Mouse (Mus musculus) monocyte, adult 5-6 weeks (primary cell): ENCODE results near the gene Zc3h7b. TPM values are rescaled to one million over a fixed set of nuclear protein-coding genes. Genes with fewer than 3 reads are reported as not detected.
A peak's percentile ranks its signal among the peaks of the same experiment; 100 is the strongest.

ENCODE experiments used
- ATAC-seq: fragments of 153-309, 156-312 bp; replicated peaks from 2 replicates; pipeline ENCODE4 v1.8.0; 2017; ENCODE audit warnings: mild to moderate bottlenecking; ENCODE audit not compliant: low TSS enrichment, insufficient number of reproducible peaks, severe bottlenecking, poor library complexity, low FRiP score
- total RNA-seq: library from RNA; stranded (forward); fragments of 200-1000, 200-491, 200-594 nt; gene quantifications from 3 replicates; pipeline ENCODE4 v1.2.3, GENCODE M21; 2017

Zc3h7b gene
- total RNA-seq, 1 experiment from 2014 or later: 7.1 TPM

DNA sequence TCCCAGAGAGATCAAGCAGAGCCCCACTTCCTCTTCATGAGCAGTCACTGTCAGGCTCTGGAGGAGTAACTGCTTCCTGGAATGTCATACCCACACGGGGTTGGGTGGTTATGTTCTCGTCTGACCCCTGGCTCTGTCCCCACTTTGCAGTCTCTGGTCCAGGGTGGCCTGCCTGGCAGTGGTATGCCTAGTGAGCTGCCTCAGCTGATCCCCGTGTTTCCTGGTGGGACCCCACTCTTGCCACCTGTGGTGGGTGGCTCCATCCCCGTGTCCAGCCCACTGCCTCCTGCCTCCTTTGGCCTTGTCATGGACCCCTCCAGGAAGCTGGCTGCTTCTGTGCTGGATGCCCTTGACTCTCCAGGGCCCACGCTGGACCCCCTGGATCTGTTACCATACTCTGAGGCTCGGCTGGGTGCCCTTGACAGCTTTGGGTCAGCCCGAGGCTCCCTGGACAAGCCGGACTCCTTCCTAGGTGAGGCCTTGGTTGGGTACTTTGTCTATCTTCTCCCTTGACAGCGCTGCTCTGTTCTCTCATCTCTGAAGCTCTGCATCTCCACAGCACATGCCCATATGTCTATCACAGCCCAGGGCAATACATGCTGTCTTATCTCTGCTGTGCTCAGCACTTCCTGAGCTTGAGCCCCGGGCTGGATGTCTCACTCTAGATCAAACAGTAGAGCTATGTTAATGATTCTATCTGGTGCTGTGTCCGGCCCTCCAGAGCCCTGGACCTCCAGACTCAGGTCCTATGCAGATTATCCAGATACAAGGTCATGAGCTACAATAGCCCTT, 32.0 kb downstream of the Zc3h7b start:
- no peak for ATAC-seq

DNA sequence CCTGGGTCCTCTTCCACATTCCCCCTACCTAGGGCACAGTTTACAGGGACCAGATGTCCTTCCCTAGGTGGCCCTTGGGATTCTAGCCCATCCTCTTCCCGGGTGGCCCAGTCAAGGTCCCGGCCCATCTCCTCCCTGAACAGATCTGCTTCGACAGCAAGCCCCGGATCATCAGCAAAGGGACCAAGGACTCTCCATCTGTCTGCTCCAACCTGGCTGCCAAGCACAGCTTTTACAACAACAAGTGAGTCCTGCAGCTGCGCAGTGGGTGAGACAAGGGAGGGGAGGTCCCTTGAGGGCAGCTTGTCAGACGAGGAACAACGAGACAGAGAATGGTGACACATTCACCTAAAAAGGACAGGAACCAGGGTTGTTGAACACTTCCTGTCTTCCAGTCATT, 37.0 kb downstream of the Zc3h7b start:
- ATAC-seq: no peak

DNA sequence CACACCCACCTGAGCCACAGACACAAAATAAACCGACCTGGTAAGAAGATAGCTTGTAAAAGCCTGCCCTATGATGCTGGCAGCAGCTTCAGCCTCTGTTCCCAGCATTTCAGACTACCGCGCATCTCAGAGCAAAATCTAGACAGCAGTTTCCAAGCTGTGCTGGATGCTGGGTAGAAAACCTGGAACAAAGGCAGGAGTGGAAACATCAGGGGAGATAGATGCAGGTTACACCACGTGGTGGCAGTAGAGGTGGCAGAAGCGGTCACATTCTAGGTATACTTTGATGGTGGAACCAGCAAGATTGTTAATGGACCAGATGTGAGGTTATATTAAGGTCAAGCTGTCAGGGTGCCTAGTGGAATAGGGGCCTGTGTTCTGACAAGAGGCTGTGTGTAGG, 39.9 kb downstream of the Zc3h7b start:
- no peak for ATAC-seq

GRCm38 (mm10) chr15:81785701-81786100, 40.8 kb downstream of the Zc3h7b start:
- no peak for ATAC-seq

GRCm38 (mm10) chr15:81787525-81787924, 42.7 kb downstream of the Zc3h7b start:
- ATAC-seq: no peak

- ATAC-seq: no peak
Measured at GRCm38 (mm10) chr15:81792444-81792843, 47.6 kb downstream of the Zc3h7b start.

GRCm38 (mm10) chr15:81796228-81796627, 51.4 kb downstream of the Zc3h7b start:
- no peak for ATAC-seq

GRCm38 (mm10) chr15:81797861-81798260, 53.0 kb downstream of the Zc3h7b start:
- no peak for ATAC-seq

DNA sequence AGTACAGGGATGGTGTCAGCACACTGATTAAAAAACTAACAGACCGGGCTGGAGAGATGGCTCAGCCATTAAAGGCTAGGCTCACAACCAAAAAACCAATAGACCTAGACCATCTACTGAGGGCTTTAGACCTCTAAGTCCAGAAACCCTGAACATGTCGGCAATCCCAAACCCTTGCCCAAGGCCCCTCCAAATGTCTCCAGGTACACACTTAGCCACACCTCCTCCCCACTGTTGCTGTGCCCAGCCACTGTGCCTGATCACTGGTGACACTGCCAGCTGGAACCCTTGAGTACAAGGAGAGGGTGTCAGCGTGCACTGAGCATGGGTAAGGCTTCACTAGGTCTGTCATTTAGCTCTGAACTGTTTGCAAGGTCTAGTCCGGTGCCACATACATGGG, 53.6 kb downstream of the Zc3h7b start:
- ATAC-seq: no peak

- ATAC-seq: no peak
Measured at GRCm38 (mm10) chr15:81800391-81800790, 55.5 kb downstream of the Zc3h7b start.

GRCm38 (mm10) chr15:81802001-81802890, 57.4 kb downstream of the Zc3h7b start, which contains the start of gene Tef:
Gene Tef, plus strand, starts transcription at chr15:81802421.
- peak; percentile 86 for ATAC-seq

- ATAC-seq: peak; percentile 2; the same call in 1 of the 2 replicates
Measured at GRCm38 (mm10) chr15:81802941-81803351, 58.1 kb downstream of the Zc3h7b start.

- ATAC-seq: no peak
Measured at GRCm38 (mm10) chr15:81803425-81803951, 58.6 kb downstream of the Zc3h7b start.

GRCm38 (mm10) chr15:81804172-81804571, 59.3 kb downstream of the Zc3h7b start:
- no peak for ATAC-seq

GRCm38 (mm10) chr15:81804883-81805282, 60.0 kb downstream of the Zc3h7b start:
- ATAC-seq: no peak

GRCm38 (mm10) chr15:81805624-81806023, 60.8 kb downstream of the Zc3h7b start:
- ATAC-seq: no peak

DNA sequence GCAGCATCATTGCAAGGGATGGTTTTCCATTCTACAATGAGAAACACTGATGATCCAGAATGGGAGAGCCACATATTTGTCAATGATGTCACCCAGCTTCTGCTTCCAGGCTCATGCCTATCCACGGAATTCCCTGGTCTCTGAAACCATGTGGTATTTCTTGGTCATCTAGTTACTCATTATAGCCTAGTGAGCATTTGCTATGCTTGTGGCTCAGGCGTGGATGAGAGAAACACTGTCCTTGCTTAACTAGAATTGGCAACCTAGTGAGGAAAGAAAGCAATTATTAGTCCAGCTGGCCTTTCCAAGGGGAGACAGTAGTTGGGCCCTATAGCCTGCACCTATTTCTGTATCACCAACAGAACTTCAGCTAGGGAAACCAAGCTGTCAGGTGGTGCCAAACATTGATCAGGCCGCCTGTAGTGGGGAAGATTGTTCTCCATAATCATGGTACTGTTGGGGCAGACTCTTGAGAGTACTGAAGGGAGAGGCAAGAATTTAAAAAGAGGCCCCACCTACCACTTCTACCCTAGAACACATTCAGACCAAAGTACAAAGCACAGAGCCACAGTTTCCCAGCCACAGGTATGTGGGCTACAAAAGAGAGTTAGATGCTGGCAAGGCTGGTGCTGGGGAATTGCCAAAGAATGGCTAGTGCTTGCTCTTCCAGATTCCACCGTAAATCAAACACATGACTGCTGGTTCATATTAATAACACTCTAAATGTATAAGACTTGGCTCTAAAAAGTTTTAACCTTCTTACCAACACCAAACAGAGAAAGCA, 62.0 kb downstream of the Zc3h7b start:
- no peak for ATAC-seq

DNA sequence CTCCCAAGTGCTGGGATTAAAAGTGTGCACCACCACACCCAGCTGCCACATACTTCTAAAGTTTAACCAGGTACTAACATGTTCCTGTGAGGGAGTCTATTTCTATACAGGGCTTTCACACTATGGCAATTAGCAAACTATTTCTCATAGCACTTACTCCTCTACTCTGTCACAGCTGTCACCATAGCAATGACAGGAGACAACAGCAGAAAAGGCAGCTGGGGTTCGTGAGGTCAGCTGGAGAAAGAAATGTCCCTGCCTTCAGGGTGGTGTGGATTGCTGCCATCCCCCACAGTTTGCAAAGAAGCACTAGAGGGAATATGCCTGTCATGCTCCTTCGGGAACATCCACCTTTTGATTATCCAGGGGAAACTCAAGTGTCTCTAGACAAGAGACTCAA, 63.9 kb downstream of the Zc3h7b start:
- ATAC-seq: no peak

DNA sequence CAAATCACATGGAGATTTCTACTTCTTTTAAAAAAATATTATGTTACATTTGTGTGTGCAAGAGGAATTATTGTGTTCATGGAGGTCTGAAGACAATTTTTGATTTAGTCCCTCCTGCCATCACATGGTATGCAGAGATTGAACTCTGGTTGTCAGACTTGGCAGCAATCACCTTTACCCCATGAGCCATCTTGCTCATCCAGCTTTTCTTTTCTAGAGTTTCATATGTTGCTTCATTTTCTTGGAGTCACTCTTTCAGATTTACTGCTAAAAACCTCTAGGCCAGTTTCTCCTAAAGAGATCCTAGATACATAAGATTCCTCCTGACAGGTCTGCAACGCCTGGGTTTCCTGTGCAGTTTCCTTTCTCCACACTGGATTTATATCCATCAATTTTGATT, 64.7 kb downstream of the Zc3h7b start:
- ATAC-seq: no peak
